Mouse (Mus musculus) forebrain, embryonic 11.5 days (tissue): Measurements from ENCODE around the gene Hs3st3b1. TPM values are rescaled to one million over a fixed set of nuclear protein-coding genes. Genes with fewer than 3 reads are reported as not detected.

ENCODE experiments used
- ATAC-seq: fragments of 200-750 bp; cut with Nextera tagmentation; replicated peaks from 2 replicates; pipeline ENCODE4 v1.8.0; 2017; ENCODE audit warnings: moderate TSS enrichment; ENCODE audit not compliant: low FRiP score
- DNase-seq: peaks from one replicate; pipeline ENCODE4 v3.0.0-alpha.2; 2017; ENCODE audit warnings: low spot score
- H3K27ac ChIP-seq: fragments of 300-500 bp; sonication (generic); 2 replicates; pipeline ENCODE4 v1.5.1; 2014; ENCODE audit warnings: low read depth, low read length
- H3K27me3 ChIP-seq: fragments of 300-500 bp; sonication (generic); 2 replicates; pipeline ENCODE4 v1.6.1; 2014; ENCODE audit warnings: mild to moderate bottlenecking, low read length, mixed read lengths; ENCODE audit not compliant: control insufficient read depth, insufficient read depth
- H3K36me3 ChIP-seq: fragments of 300-500 bp; sonication (generic); 2 replicates; pipeline ENCODE4 v1.6.1; 2014; ENCODE audit warnings: mild to moderate bottlenecking, low read length, moderate library complexity, mixed read lengths; ENCODE audit not compliant: control insufficient read depth, insufficient read depth
- H3K4me1 ChIP-seq: fragments of 300-500 bp; sonication (generic); replicated peaks from 2 replicates; pipeline ENCODE4 v1.6.1; 2014; ENCODE audit warnings: low read length, mixed read lengths; ENCODE audit not compliant: control insufficient read depth, insufficient read depth
- H3K4me2 ChIP-seq: fragments of 300-500 bp; sonication (generic); 2 replicates; pipeline ENCODE4 v1.6.1; 2014; ENCODE audit warnings: low read depth, mild to moderate bottlenecking, low read length, moderate library complexity, mixed read lengths; ENCODE audit not compliant: severe bottlenecking
- H3K4me3 ChIP-seq: fragments of 300-500 bp; sonication (generic); 2 replicates; pipeline ENCODE4 v1.5.1; 2014; ENCODE audit warnings: low read depth, low read length
- H3K9ac ChIP-seq: fragments of 300-500 bp; sonication (generic); 2 replicates; pipeline ENCODE4 v1.6.1; 2014; ENCODE audit warnings: low read length
- H3K9me3 ChIP-seq: fragments of 300-500 bp; sonication (generic); 2 replicates; pipeline ENCODE4 v1.6.1; 2016; ENCODE audit warnings: low read length, mixed read lengths; ENCODE audit not compliant: control insufficient read depth
- WGBS: fragments of 180-500 bp; shearing (Covaris S2); extraction: QIAGEN DNeasy Blood & Tissue Kit; methylation state at CpG from one replicate; pipeline ENCODE4 v1.1.7; 2014; 5-methylcytosine and 5-hydroxymethylcytosine counted together
- polyA plus RNA-seq: library from polyadenylated mRNA; unstranded; fragments of >200 nt; fragmentation: Nextera tagmentation; extraction: Ambion mirVana; gene quantifications from 2 replicates; pipeline ENCODE4 v1.2.1, GENCODE M21; 2014

The Hs3st3b1 gene
- polyA plus RNA-seq, 1 experiment from 2014 or later = 7.0 TPM

DNA sequence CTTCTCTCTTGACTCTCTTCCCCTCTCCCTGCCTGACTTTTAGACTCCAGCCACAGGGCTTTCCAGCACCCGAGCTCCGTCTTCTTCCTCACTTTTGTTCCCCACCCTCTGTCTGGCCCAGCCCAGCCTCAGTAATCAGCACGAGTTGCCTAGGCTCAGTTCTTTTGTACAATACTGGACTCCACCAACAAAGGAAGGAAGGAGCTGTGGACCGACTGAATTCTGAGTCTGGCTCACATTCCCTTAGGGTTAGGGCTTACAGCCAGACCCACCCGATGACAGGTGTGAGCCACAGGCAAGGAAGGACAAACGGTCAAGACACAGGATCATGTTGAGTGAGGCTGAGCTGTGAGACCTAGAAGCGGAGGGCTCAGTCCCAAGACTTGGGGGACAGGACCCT lies 34.7 kb upstream of the Hs3st3b1 start:
- peaks cover 4% of the 10 kb centered on the region; the same call in 1 of the 2 replicates for H3K27me3 ChIP-seq
- H3K9me3 ChIP-seq = no peaks in the 10 kb centered on the region
- H3K4me3 ChIP-seq = no peak overlapping the region
- WGBS = 21% methylated on average over 7 of the region's 7 CpGs
- DNase-seq = no peak
- no peak overlapping the region for H3K4me2 ChIP-seq
- ATAC-seq = no peak
- no peak overlapping the region for H3K27ac ChIP-seq
- no peaks in the 10 kb centered on the region for H3K36me3 ChIP-seq
- peaks cover 16% of the 10 kb centered on the region; the same call in 1 of the 2 replicates for H3K4me1 ChIP-seq
- H3K9ac ChIP-seq = no peak overlapping the region

GRCm38 (mm10) chr11:63953887-63954286 lies 31.8 kb upstream of the Hs3st3b1 start:
- H3K27ac ChIP-seq = no peak overlapping the region

DNA sequence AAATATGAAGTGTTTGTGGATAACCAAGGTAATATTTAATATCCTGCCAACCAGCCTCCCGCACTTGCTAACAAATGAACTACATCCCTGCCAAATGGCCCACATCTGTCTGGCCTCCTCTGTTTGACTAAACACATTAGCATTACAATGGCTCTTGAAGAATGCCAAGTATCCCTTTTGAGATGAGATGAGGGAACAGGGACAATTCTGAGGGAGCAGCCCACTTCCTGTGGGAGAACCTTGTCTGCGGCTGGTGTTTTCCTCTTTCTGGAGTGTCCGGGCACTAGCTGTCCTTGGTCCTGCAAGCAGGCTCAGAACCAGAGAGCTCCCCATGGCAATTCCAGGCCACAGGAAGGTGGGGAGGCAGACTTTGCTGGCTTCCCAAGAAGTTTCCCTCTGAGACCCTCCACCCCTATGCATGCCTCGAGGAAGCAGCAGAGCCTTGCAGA lies 30.7 kb upstream of the Hs3st3b1 start:
- peaks cover 16% of the 10 kb centered on the region; the same call in 1 of the 2 replicates for H3K4me1 ChIP-seq
- no peak for DNase-seq
- H3K36me3 ChIP-seq = no peaks in the 10 kb centered on the region
- peak overlapping the region; percentile 48; the same call in 1 of the 2 replicates for H3K4me2 ChIP-seq
- 17% methylated on average over 4 of the region's 4 CpGs for WGBS
- no peak overlapping the region for H3K27ac ChIP-seq
- H3K4me3 ChIP-seq = no peak overlapping the region
- no peaks in the 10 kb centered on the region for H3K9me3 ChIP-seq
- no peak overlapping the region for H3K9ac ChIP-seq
- H3K27me3 ChIP-seq = peaks cover 12% of the 10 kb centered on the region; the same call in 1 of the 2 replicates
- no peak for ATAC-seq

More at GRCm38 (mm10) chr11:63953887-63954286, 31.8 kb upstream of the Hs3st3b1 start:
- H3K27me3 ChIP-seq = peaks cover 12% of the 10 kb centered on the region; the same call in 1 of the 2 replicates
- no peak overlapping the region for H3K4me3 ChIP-seq
- peaks cover 16% of the 10 kb centered on the region; the same call in 1 of the 2 replicates for H3K4me1 ChIP-seq
- ATAC-seq (no peak), DNase-seq (no peak)
- H3K36me3 ChIP-seq = no peaks in the 10 kb centered on the region
- no peaks in the 10 kb centered on the region for H3K9me3 ChIP-seq
- H3K4me2 ChIP-seq = no peak overlapping the region
- WGBS = 86% methylated on average over 2 of the region's 2 CpGs
- H3K9ac ChIP-seq = no peak overlapping the region

DNA sequence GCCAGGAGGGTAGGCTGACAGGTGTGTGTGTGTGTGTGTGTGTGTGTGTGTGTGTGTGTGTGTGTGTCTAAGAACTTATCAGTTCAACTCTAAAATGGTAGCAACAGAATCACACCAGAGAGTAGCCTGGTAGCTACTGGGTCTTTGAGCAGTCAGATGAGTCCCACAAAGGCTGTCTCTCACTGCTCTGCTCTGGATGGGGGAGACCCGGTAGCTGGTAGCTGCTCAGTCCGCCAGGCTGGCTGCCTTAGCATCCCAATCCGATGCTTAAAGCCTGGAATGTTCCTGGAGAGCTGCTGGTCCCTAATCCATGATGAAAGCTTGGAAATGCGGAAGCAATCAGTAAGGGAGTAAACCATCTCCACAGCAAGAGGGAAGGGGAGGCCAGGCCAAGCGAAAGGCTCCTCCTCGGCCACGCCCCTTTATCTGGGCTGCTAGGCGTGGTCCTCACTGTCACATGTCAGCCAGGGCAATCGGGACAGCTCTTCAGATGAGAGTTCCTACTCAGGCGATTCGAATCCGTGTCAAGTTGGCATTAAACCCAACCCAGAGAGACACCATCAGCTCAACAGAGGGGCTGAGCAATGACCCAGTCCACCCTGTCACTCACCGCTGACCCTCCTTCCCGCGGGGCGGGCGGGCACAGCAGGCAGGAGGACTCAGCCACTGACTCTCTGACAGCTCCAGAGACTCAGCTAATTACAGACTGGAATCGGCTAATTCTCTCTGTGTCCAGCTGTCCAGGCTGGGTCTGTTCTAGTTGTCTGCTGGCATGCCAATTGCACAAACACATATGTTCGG lies 29.9 kb upstream of the Hs3st3b1 start:
- no peak overlapping the region for H3K27ac ChIP-seq
- H3K27me3 ChIP-seq = peaks cover 12% of the 10 kb centered on the region; the same call in 1 of the 2 replicates
- no peaks in the 10 kb centered on the region for H3K36me3 ChIP-seq
- peak overlapping the region; percentile 14; the same call in 1 of the 2 replicates for H3K4me3 ChIP-seq
- WGBS = 5% methylated on average over 19 of the region's 19 CpGs
- peak overlapping the region; percentile 48 for H3K4me2 ChIP-seq
- ATAC-seq = peak; percentile 83
- peak; percentile 76 for DNase-seq
- no peak overlapping the region for H3K9ac ChIP-seq
- H3K4me1 ChIP-seq = peaks cover 16% of the 10 kb centered on the region; the same call in 1 of the 2 replicates
- no peaks in the 10 kb centered on the region for H3K9me3 ChIP-seq

GRCm38 (mm10) chr11:63948371-63948770 lies 26.3 kb upstream of the Hs3st3b1 start:
- Histone ChIP-seq H3K9ac (no peak overlapping the region), H3K27ac (no peak overlapping the region), H3K4me2 (no peak overlapping the region), H3K27me3 (peaks cover 10% of the 10 kb centered on the region; the same call in 1 of the 2 replicates), H3K9me3 (no peaks in the 10 kb centered on the region), H3K4me3 (no peak overlapping the region), H3K36me3 (no peaks in the 10 kb centered on the region), H3K4me1 (peaks cover 12% of the 10 kb centered on the region; the same call in 1 of the 2 replicates)
- ATAC-seq (no peak), DNase-seq (no peak)
- 89% methylated on average over 11 of the region's 11 CpGs for WGBS

DNA sequence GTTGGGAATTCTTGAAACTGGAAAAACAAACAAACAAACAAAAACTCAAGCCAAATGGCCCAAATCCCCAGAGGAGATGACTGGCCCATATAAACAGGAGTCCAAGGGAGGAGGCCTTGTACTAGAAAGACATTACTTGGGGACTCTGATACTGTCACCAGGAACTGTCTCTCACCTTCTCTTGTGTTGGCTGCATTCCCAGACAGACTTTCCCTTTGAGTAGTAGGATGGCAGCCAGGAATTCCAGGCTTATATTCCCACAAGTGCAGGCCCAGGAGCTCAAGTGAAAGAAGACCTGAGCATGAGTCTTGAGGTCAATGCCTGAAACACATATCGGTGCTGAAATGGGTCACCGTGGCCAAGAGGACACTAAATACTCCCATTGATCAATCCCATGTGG lies 24.9 kb upstream of the Hs3st3b1 start:
- no peak overlapping the region for H3K9ac ChIP-seq
- H3K36me3 ChIP-seq = no peaks in the 10 kb centered on the region
- 85% methylated on average over 2 of the region's 2 CpGs for WGBS
- no peak overlapping the region for H3K4me3 ChIP-seq
- peaks cover 8% of the 10 kb centered on the region; the same call in 1 of the 2 replicates for H3K27me3 ChIP-seq
- H3K27ac ChIP-seq = no peak overlapping the region
- no peak overlapping the region for H3K4me2 ChIP-seq
- no peak for ATAC-seq
- peaks cover under 1% of the 10 kb centered on the region; the same call in 1 of the 2 replicates for H3K4me1 ChIP-seq
- no peak for DNase-seq
- H3K9me3 ChIP-seq = no peaks in the 10 kb centered on the region

GRCm38 (mm10) chr11:63943947-63944346 lies 21.9 kb upstream of the Hs3st3b1 start:
- DNase-seq (no peak), ATAC-seq (no peak)
- WGBS = 98% methylated on average over 3 of the region's 3 CpGs
- Histone ChIP-seq H3K27ac (no peak overlapping the region), H3K4me3 (no peak overlapping the region), H3K9me3 (no peaks in the 10 kb centered on the region), H3K36me3 (no peaks in the 10 kb centered on the region), H3K9ac (no peak overlapping the region), H3K4me1 (no peaks in the 10 kb centered on the region), H3K27me3 (no peaks in the 10 kb centered on the region; the same call in 1 of the 2 replicates), H3K4me2 (no peak overlapping the region)

DNA sequence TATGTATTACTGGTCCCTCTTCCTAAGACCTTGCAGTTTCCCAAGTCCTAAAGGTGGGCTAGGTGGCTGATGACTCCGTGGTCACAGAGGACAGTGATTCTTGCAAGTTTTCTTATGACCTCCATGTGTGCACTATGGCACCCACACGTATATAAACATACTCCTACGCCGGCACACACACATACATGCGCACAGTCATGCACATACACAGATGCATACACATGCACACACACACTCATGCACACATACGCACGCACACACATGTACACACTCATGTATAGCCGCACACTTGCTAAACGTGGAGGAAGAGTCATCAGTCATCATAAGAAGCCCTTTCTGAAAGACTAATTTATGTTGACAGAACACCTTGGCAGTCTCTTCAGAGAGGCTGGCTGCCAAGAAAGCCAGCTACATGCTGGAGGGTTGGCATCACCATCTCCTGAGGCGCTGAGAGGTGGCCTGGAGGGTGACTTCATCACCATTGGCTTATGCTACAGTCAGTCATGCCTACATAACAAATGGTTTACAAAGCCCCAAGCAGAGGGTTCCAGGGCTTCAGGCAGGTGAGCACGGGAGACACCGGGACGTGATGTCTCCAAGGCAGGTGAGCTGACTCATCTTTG lies 21.3 kb upstream of the Hs3st3b1 start:
- Histone ChIP-seq H3K27me3 (no peaks in the 10 kb centered on the region; the same call in 1 of the 2 replicates), H3K9me3 (no peaks in the 10 kb centered on the region), H3K9ac (no peak overlapping the region), H3K4me3 (no peak overlapping the region), H3K27ac (no peak overlapping the region), H3K4me1 (no peaks in the 10 kb centered on the region), H3K4me2 (no peak overlapping the region), H3K36me3 (no peaks in the 10 kb centered on the region)
- WGBS = 94% methylated on average over 13 of the region's 13 CpGs
- DNase-seq (no peak), ATAC-seq (no peak)
